Mouse (Mus musculus) CH12.LX (cell line): ENCODE measurements around the gene Tcam1. TPM values are rescaled to one million over a fixed set of nuclear protein-coding genes. Genes with fewer than 3 reads are reported as not detected.

Experiments used
- DNase-seq: peaks from one replicate; pipeline ENCODE4 v3.0.0-alpha.2; 2013; ENCODE audit errors: extremely low read depth
- H3K27ac ChIP-seq: 2 replicates; pipeline ENCODE4 v1.5.1; 2012; ENCODE audit warnings: low read depth, mild to moderate bottlenecking, control low read depth, moderate library complexity; ENCODE audit not compliant: insufficient read depth
- H3K27me3 ChIP-seq: replicated peaks from 2 replicates; pipeline ENCODE3; 2012; ENCODE audit warnings: inconsistent platforms
- H3K36me3 ChIP-seq, 2 experiments: replicated peaks in 1 of 2; 2 replicates each; pipeline versions ENCODE3 to v1.6.1; 2012; ENCODE audit warnings: inconsistent platforms in 1 of 2, low read length in 1 of 2, mild to moderate bottlenecking in 1 of 2, mixed read lengths in 1 of 2, moderate library complexity in 1 of 2; ENCODE audit not compliant: control insufficient read depth in 1 of 2, insufficient read depth in 1 of 2
- H3K4me1 ChIP-seq, 2 experiments: 2 replicates each; pipeline ENCODE4 v1.6.1; 2012; ENCODE audit warnings: inconsistent platforms in 1 of 2, moderate library complexity in 1 of 2; ENCODE audit not compliant: insufficient read depth in 2 of 2, control insufficient read depth in 1 of 2
- H3K4me2 ChIP-seq: 2 replicates; pipeline ENCODE4 v1.6.1; 2012; ENCODE audit warnings: low read depth, mild to moderate bottlenecking, control low read depth; ENCODE audit not compliant: poor library complexity, insufficient read depth, severe bottlenecking
- H3K4me3 ChIP-seq, 3 experiments: fragments of 150-350 bp in 1 of 3; sonication (generic) in 1 of 3; replicated peaks in 1 of 3; 2 replicates each; pipeline versions ENCODE3 to v1.5.1; 2011 to 2012; ENCODE audit warnings: low read depth in 2 of 3, low read length in 2 of 3, mild to moderate bottlenecking in 2 of 3, moderate library complexity in 2 of 3, control low read depth in 1 of 3, improper control_type of control experiment in 1 of 3, inconsistent platforms in 1 of 3, mixed read lengths in 1 of 3; ENCODE audit not compliant: poor library complexity in 1 of 3
- H3K79me2 ChIP-seq: replicated peaks from 2 replicates; pipeline ENCODE4 v1.6.1; 2012; ENCODE audit warnings: mild to moderate bottlenecking, moderate library complexity; ENCODE audit not compliant: control insufficient read depth, poor library complexity, insufficient read depth, severe bottlenecking; ENCODE audit errors: extremely low read depth
- H3K9ac ChIP-seq: 2 replicates; pipeline ENCODE4 v1.6.1; 2012; ENCODE audit warnings: low read depth, mild to moderate bottlenecking, control low read depth, moderate library complexity; ENCODE audit not compliant: insufficient read depth
- H3K9me3 ChIP-seq: replicated peaks from 2 replicates; pipeline ENCODE3; 2012; ENCODE audit warnings: low read length, inconsistent platforms, mixed read lengths
- BHLHE40 ChIP-seq: IDR thresholded peaks from 2 replicates; pipeline ENCODE4 v1.6.1; 2011; ENCODE audit warnings: mild to moderate bottlenecking, low read depth, low read length, improper control_type of control experiment
- CHD1 ChIP-seq: IDR thresholded peaks from 2 replicates; pipeline ENCODE4 v1.6.1; 2012; ENCODE audit warnings: low read depth, low read length, improper control_type of control experiment, inconsistent platforms
- CHD2 ChIP-seq: IDR thresholded peaks from 2 replicates; pipeline ENCODE4 v1.6.1; 2011; ENCODE audit warnings: low read length, improper control_type of control experiment
- CTCF ChIP-seq, 2 experiments: IDR thresholded peaks in 1 of 2; conservative IDR thresholded peaks in 1 of 2; 2 replicates each; pipeline ENCODE4 v1.5.1; 2011 to 2012; ENCODE audit warnings: low read depth in 2 of 2, low read length in 2 of 2, improper control_type of control experiment in 1 of 2, inconsistent platforms in 1 of 2, mild to moderate bottlenecking in 1 of 2, moderate library complexity in 1 of 2
- E2F4 ChIP-seq: IDR thresholded peaks from 2 replicates; pipeline ENCODE4 v1.6.1; 2011; ENCODE audit warnings: low read depth, low read length, improper control_type of control experiment; ENCODE audit not compliant: insufficient replicate concordance
- ELF1 ChIP-seq: IDR thresholded peaks from 2 replicates; pipeline ENCODE4 v1.6.1; 2014; ENCODE audit warnings: low read depth, mild to moderate bottlenecking, inconsistent platforms, low read length, improper control_type of control experiment
- EP300 ChIP-seq: IDR thresholded peaks from 2 replicates; pipeline ENCODE4 v1.6.1; 2011; ENCODE audit warnings: low read length, improper control_type of control experiment
- ETS1 ChIP-seq: conservative IDR thresholded peaks from 2 replicates; pipeline ENCODE4 v1.6.1; 2012; ENCODE audit warnings: low read depth, mild to moderate bottlenecking, inconsistent platforms, low read length, improper control_type of control experiment, moderate library complexity
- GABPA ChIP-seq: IDR thresholded peaks from 2 replicates; pipeline ENCODE4 v1.6.1; 2012; ENCODE audit warnings: low read depth, low read length, improper control_type of control experiment, inconsistent platforms; ENCODE audit not compliant: insufficient replicate concordance
- HCFC1 ChIP-seq: IDR thresholded peaks from 2 replicates; pipeline ENCODE4 v1.6.1; 2012; ENCODE audit warnings: low read depth, mild to moderate bottlenecking, inconsistent platforms, low read length, improper control_type of control experiment
- IRF4 ChIP-seq: IDR thresholded peaks from 2 replicates; pipeline ENCODE4 v1.6.1; 2014; ENCODE audit warnings: low read depth, mild to moderate bottlenecking, inconsistent platforms, low read length, improper control_type of control experiment
- JUN ChIP-seq: IDR thresholded peaks from 2 replicates; pipeline ENCODE4 v1.6.1; 2011; ENCODE audit warnings: low read depth, mild to moderate bottlenecking, low read length, improper control_type of control experiment, moderate library complexity; ENCODE audit not compliant: insufficient read depth
- JUND ChIP-seq: conservative IDR thresholded peaks from 2 replicates; pipeline ENCODE4 v1.6.1; 2011; ENCODE audit warnings: low read depth, low read length, improper control_type of control experiment
- KAT2A ChIP-seq: IDR thresholded peaks from 2 replicates; pipeline ENCODE4 v1.6.1; 2012; ENCODE audit warnings: low read length, improper control_type of control experiment, inconsistent platforms; ENCODE audit not compliant: insufficient replicate concordance
- MAFK ChIP-seq: IDR thresholded peaks from 2 replicates; pipeline ENCODE4 v1.6.1; 2011; ENCODE audit warnings: low read length, improper control_type of control experiment; ENCODE audit not compliant: insufficient replicate concordance
- MAX ChIP-seq: IDR thresholded peaks from 2 replicates; pipeline ENCODE4 v1.6.1; 2011; ENCODE audit warnings: low read length, improper control_type of control experiment
- MAZ ChIP-seq: IDR thresholded peaks from 2 replicates; pipeline ENCODE4 v1.6.1; 2012; ENCODE audit warnings: low read depth, mild to moderate bottlenecking, inconsistent platforms, low read length, improper control_type of control experiment, moderate library complexity
- MEF2A ChIP-seq: IDR thresholded peaks from 2 replicates; pipeline ENCODE4 v1.6.1; 2014; ENCODE audit warnings: low read depth, mild to moderate bottlenecking, inconsistent platforms, low read length, improper control_type of control experiment, borderline replicate concordance
- MXI1 ChIP-seq: IDR thresholded peaks from 2 replicates; pipeline ENCODE4 v1.6.1; 2011; ENCODE audit warnings: mild to moderate bottlenecking, low read depth, low read length, improper control_type of control experiment
- MYC ChIP-seq: IDR thresholded peaks from 2 replicates; pipeline ENCODE4 v1.6.1; 2011; ENCODE audit warnings: low read depth, mild to moderate bottlenecking, improper control_type of control experiment, low read length
- NELFE ChIP-seq: IDR thresholded peaks from 2 replicates; pipeline ENCODE4 v1.6.1; 2011; ENCODE audit warnings: low read depth, low read length, improper control_type of control experiment
- NRF1 ChIP-seq: IDR thresholded peaks from 2 replicates; pipeline ENCODE4 v1.6.1; 2014; ENCODE audit warnings: low read depth, mild to moderate bottlenecking, inconsistent platforms, low read length, improper control_type of control experiment, moderate library complexity
- PAX5 ChIP-seq: IDR thresholded peaks from 2 replicates; pipeline ENCODE4 v1.6.1; 2012; ENCODE audit warnings: low read length, inconsistent platforms, mixed read lengths
- POLR2A ChIP-seq: IDR thresholded peaks from 2 replicates; pipeline ENCODE4 v1.6.1; 2011; ENCODE audit warnings: low read depth, mild to moderate bottlenecking, improper control_type of control experiment, low read length
- POLR2AphosphoS2 ChIP-seq: IDR thresholded peaks from 2 replicates; pipeline ENCODE4 v1.6.1; 2011; ENCODE audit warnings: low read depth, low read length, improper control_type of control experiment
- RAD21 ChIP-seq: IDR thresholded peaks from 2 replicates; pipeline ENCODE4 v1.6.1; 2011; ENCODE audit warnings: low read depth, mild to moderate bottlenecking, low read length, improper control_type of control experiment, moderate library complexity
- RCOR1 ChIP-seq: conservative IDR thresholded peaks from 2 replicates; pipeline ENCODE4 v1.6.1; 2012; ENCODE audit warnings: low read depth, mild to moderate bottlenecking, inconsistent platforms, low read length, improper control_type of control experiment
- SIN3A ChIP-seq: IDR thresholded peaks from 2 replicates; pipeline ENCODE4 v1.6.1; 2012; ENCODE audit warnings: low read length, improper control_type of control experiment, inconsistent platforms
- SMC3 ChIP-seq: IDR thresholded peaks from 2 replicates; pipeline ENCODE4 v1.6.1; 2011; ENCODE audit warnings: low read depth, low read length, improper control_type of control experiment
- TBP ChIP-seq: conservative IDR thresholded peaks from 2 replicates; pipeline ENCODE4 v1.6.1; 2011; ENCODE audit warnings: low read depth, low read length, improper control_type of control experiment
- TCF12 ChIP-seq: IDR thresholded peaks from 2 replicates; pipeline ENCODE4 v1.6.1; 2014; ENCODE audit warnings: low read depth, mild to moderate bottlenecking, inconsistent platforms, low read length, improper control_type of control experiment
- UBTF ChIP-seq: IDR thresholded peaks from 2 replicates; pipeline ENCODE4 v1.6.1; 2012; ENCODE audit warnings: low read depth, mild to moderate bottlenecking, inconsistent platforms, low read length, improper control_type of control experiment, moderate library complexity
- USF1 ChIP-seq: IDR thresholded peaks from 2 replicates; pipeline ENCODE4 v1.6.1; 2014; ENCODE audit warnings: low read depth, mild to moderate bottlenecking, inconsistent platforms, low read length, improper control_type of control experiment
- USF2 ChIP-seq: conservative IDR thresholded peaks from 2 replicates; pipeline ENCODE4 v1.6.1; 2011; ENCODE audit warnings: low read depth, low read length, improper control_type of control experiment
- ZC3H11A ChIP-seq: IDR thresholded peaks from 2 replicates; pipeline ENCODE4 v1.6.1; 2012; ENCODE audit warnings: low read depth, mild to moderate bottlenecking, inconsistent platforms, low read length, improper control_type of control experiment
- ZKSCAN1 ChIP-seq: IDR thresholded peaks from 2 replicates; pipeline ENCODE4 v1.6.1; 2012; ENCODE audit warnings: low read depth, inconsistent platforms, low read length, improper control_type of control experiment, borderline replicate concordance
- ZMIZ1 ChIP-seq: IDR thresholded peaks from 2 replicates; pipeline ENCODE4 v1.6.1; 2012; ENCODE audit warnings: low read depth, mild to moderate bottlenecking, inconsistent platforms, low read length, improper control_type of control experiment
- ZNF384 ChIP-seq: IDR thresholded peaks from 2 replicates; pipeline ENCODE4 v1.6.1; 2012; ENCODE audit warnings: low read depth, low read length, improper control_type of control experiment, inconsistent platforms
- dilution Hi-C: fragments of 300-500 bp; cut with MboI; formaldehyde crosslinking; loops from 2 replicates; pipeline ENCODE4 v1.14.3; 2020; ENCODE audit warnings: low sequenced_read_pairs; ENCODE audit not compliant: extremely low pct_unique_long_range_greater_than_20kb, extremely low pct_ligation_motif_present
- in situ Hi-C: fragments of 300-500 bp; cut with MboI; formaldehyde crosslinking; loops from 3 replicates; pipeline ENCODE4 v1.14.3; 2019; ENCODE audit warnings: low sequenced_read_pairs, low pct_ligation_motif_present, low pct_unique_long_range_greater_than_20kb, mixed read lengths
- polyA plus RNA-seq: library from polyadenylated mRNA; unstranded; fragments of >175 nt; gene quantifications from 2 replicates; pipeline ENCODE4 v1.2.1, GENCODE M21; 2012; ENCODE audit warnings: low read depth; ENCODE audit not compliant: insufficient read length
- total RNA-seq, 2 experiments: library from RNA; depleted of rRNA; stranded (reverse); fragments of 300-350 nt in 1 of 2; fragments of >200 nt in 1 of 2; gene quantifications; 2 replicates each; pipeline ENCODE4 v1.2.3; 2012 to 2014

Tcam1 gene
- total and polyA plus RNA-seq, 3 experiments, result 0.82 to 5.9 (median 0.99) TPM

DNA sequence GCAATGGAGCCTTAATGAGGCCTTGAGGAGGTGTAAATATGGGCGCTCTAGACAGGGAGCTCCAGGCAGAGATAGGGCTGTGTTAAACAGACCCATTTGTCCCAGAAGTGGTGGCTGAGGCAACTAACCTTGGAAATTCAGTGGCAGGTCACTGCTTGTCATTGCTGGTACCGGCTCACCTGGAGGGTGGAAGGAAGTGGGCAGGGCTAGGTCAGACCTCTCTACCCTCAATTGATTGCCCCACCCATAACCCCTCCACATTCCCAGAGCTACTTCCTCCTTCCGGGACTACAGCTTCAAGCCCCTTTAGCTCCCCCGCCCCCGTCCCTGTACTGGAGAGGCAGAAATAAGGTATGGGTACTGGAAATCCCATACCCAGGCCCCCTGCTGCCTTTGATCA is 37.1 kb downstream of the Tcam1 start:
- peaks cover 37% of the 10 kb centered on the region for H3K79me2 ChIP-seq
- dilution Hi-C loops, result no loop called here
- in situ Hi-C loops, result loop anchor here (25.0 kb wide), 1 partner anchor 449 kb away; the partner anchor contains the start of genes Milr1 and Pecam1
- H3K4me3 ChIP-seq, result peak overlapping the region; percentile 75 to 97 (median 97)
- peak overlapping the region; percentile 99 for H3K27ac ChIP-seq
- H3K27me3 ChIP-seq, result no peaks in the 10 kb centered on the region
- peaks cover 42 to 82% of the 10 kb centered on the region in 2 experiments for H3K4me1 ChIP-seq
- DNase-seq, result peak; percentile 72
- TF ChIP-seq MXI1, result peak; percentile 63; the same call in 1 of the 2 replicates
- TF ChIP-seq CHD2, result peak; percentile 64
- TF ChIP-seq MAFK, result no peak
- peak; percentile 89; the same call in 1 of the 2 replicates for TF ChIP-seq CHD1
- peak; percentile 60; the same call in 1 of the 2 replicates for TF ChIP-seq MYC
- no peak for TF ChIP-seq JUN
- TF ChIP-seq MEF2A, result peak; percentile 27; the same call in 1 of the 2 replicates
- no peak for TF ChIP-seq GABPA
- TF ChIP-seq ZNF384, result no peak
- peak; percentile 70 for TF ChIP-seq EP300
- TF ChIP-seq RCOR1, result no peak
- TF ChIP-seq TCF12, result peak; percentile 58; the same call in 1 of the 2 replicates
- TF ChIP-seq BHLHE40, result no peak
- TF ChIP-seq CTCF (conservative IDR thresholded peaks at IDR 0.05 in 1 of 2, IDR thresholded peaks at IDR 0.05 in 1 of 2; ENCODE audit: low read depth in 2 of 2, low read length in 2 of 2), result no peak
- TF ChIP-seq KAT2A, result 0 out of 2 replicates have a peak, but pooled peaks have one; percentile 14
- TF ChIP-seq ELF1, result peak; percentile 94
- TF ChIP-seq RAD21, result no peak
- TF ChIP-seq JUND, result no peak
- peak; percentile 95 for TF ChIP-seq SIN3A
- TF ChIP-seq TBP, result 0 out of 2 replicates have a peak, but pooled peaks have one; percentile 42
- TF ChIP-seq IRF4, result peak; percentile 56; the same call in 1 of the 2 replicates
- no peak for TF ChIP-seq ZC3H11A
- TF ChIP-seq HCFC1, result peak; percentile 54; the same call in 1 of the 2 replicates
- peak; percentile 56 for TF ChIP-seq ZMIZ1
- no peak for TF ChIP-seq PAX5
- TF ChIP-seq NELFE, result peak; percentile 57
- no peak for TF ChIP-seq POLR2AphosphoS2
- no peak for TF ChIP-seq ZKSCAN1
- peak; percentile 81; the same call in 1 of the 2 replicates for TF ChIP-seq MAZ
- TF ChIP-seq ETS1, result peak; percentile 54
- peak; percentile 54 for TF ChIP-seq MAX
- TF ChIP-seq UBTF, result peak; percentile 25; the same call in 1 of the 2 replicates
- TF ChIP-seq SMC3, result no peak
- peak; percentile 40; the same call in 1 of the 2 replicates for TF ChIP-seq POLR2A
- no peak for TF ChIP-seq USF2
- TF ChIP-seq NRF1, result no peak
- no peak for TF ChIP-seq USF1
- TF ChIP-seq E2F4, result no peak
- peak overlapping the region; percentile 55 for H3K4me2 ChIP-seq
- H3K9ac ChIP-seq, result peak overlapping the region; percentile 100
- H3K36me3 ChIP-seq, result peaks cover 34 to 35% of the 10 kb centered on the region in 2 experiments
- no peaks in the 10 kb centered on the region for H3K9me3 ChIP-seq
